Mouse (Mus musculus) midbrain, embryonic 14.5 days (tissue): ENCODE data around the gene Gabrb1. TPM values are rescaled to one million over a fixed set of nuclear protein-coding genes. Genes with fewer than 3 reads are reported as not detected.
"Not testable (repeated sequence)": the region's sequence is repeated elsewhere in the genome, so short reads cannot be mapped to it uniquely, and the experiment has no call there.

Experiments used
- ATAC-seq: fragments of 200-750 bp; cut with Nextera tagmentation; 2 replicates; pipeline ENCODE4 v1.8.0; 2017; ENCODE audit warnings: moderate number of reproducible peaks, moderate library complexity; ENCODE audit not compliant: low FRiP score, low TSS enrichment
- DNase-seq: peaks from one replicate; pipeline ENCODE4 v3.0.0-alpha.2; 2015
- H3K27ac ChIP-seq: fragments of 300-500 bp; sonication (generic); replicated peaks from 2 replicates; pipeline ENCODE4 v1.5.1; 2014; ENCODE audit warnings: mild to moderate bottlenecking, low read depth, low read length, moderate library complexity
- H3K27me3 ChIP-seq: fragments of 300-500 bp; sonication (generic); 2 replicates; pipeline ENCODE4 v1.6.1; 2014; ENCODE audit warnings: low read length, control low read depth, mixed read lengths; ENCODE audit not compliant: control insufficient read depth, insufficient read depth
- H3K36me3 ChIP-seq: fragments of 300-500 bp; sonication (generic); 2 replicates; pipeline ENCODE4 v1.6.1; 2014; ENCODE audit warnings: low read length, control low read depth; ENCODE audit not compliant: control insufficient read depth, insufficient read depth
- H3K4me1 ChIP-seq: fragments of 300-500 bp; sonication (generic); 2 replicates; pipeline ENCODE4 v1.6.1; 2014; ENCODE audit warnings: mild to moderate bottlenecking, antibody characterized with exemption, low read length, control low read depth; ENCODE audit not compliant: control insufficient read depth, insufficient read depth
- H3K4me2 ChIP-seq: fragments of 300-500 bp; sonication (generic); 2 replicates; pipeline ENCODE4 v1.6.1; 2014; ENCODE audit warnings: mild to moderate bottlenecking, low read length, moderate library complexity
- H3K4me3 ChIP-seq: fragments of 300-500 bp; sonication (generic); replicated peaks from 2 replicates; pipeline ENCODE4 v1.5.1; 2014; ENCODE audit warnings: low read depth, low read length
- H3K9ac ChIP-seq: fragments of 300-500 bp; sonication (generic); replicated peaks from 2 replicates; pipeline ENCODE4 v1.6.1; 2014; ENCODE audit warnings: mild to moderate bottlenecking, low read length, moderate library complexity
- H3K9me3 ChIP-seq: fragments of 300-500 bp; sonication (generic); 2 replicates; pipeline ENCODE4 v1.6.1; 2016; ENCODE audit warnings: low read length, control low read depth, mixed read lengths; ENCODE audit not compliant: control insufficient read depth
- WGBS: fragments of 180-500 bp; shearing (Covaris S2); extraction: QIAGEN DNeasy Blood & Tissue Kit; methylation state at CpG from one replicate; pipeline ENCODE4 v1.1.7; 2014; 5-methylcytosine and 5-hydroxymethylcytosine counted together
- polyA plus RNA-seq: library from polyadenylated mRNA; unstranded; fragments of >200 nt; fragmentation: Nextera tagmentation; extraction: Ambion mirVana; gene quantifications from 2 replicates; pipeline ENCODE4 v1.2.1, GENCODE M21; 2014

The Gabrb1 gene
- polyA plus RNA-seq, 1 experiment from 2014 or later: 18.8 TPM

DNA sequence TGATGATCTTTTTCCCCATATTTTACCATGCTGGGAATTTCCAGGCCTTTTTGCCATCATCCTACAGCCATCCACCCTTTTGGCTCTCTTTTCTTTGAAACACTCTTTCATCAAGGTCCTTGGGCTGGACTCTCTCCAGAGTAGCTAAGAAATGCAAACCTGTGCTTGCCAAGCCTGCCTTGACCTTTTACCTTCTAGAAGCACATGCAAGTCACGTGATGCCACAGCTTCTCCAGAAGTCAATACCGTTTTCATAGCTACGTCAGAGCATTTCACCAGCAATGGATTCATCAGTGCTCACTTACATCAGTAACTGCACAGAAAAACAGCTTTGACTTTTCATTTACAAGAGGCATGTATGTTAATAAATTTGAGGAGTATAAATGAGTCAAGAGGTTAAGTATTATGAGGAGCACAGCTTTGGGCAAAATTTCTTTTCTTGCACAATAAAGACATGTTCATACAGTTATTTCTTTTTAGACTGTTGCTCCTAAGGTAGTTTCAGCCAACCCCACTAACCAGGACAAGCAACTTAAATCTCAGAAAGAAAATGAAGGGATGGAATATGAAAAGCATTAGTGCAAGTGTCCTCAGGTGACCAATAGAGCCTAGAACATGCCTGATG is 346.0 kb downstream of the Gabrb1 start:
- no peak overlapping the region for H3K4me3 ChIP-seq
- H3K4me1 ChIP-seq: no peaks in the 10 kb centered on the region
- H3K9ac ChIP-seq: no peak overlapping the region
- 82% methylated on average over 3 of the region's 3 CpGs for WGBS
- no peak for DNase-seq
- no peak for ATAC-seq
- H3K27ac ChIP-seq: no peak overlapping the region
- H3K9me3 ChIP-seq: no peaks in the 10 kb centered on the region
- no peak overlapping the region for H3K4me2 ChIP-seq
- H3K27me3 ChIP-seq: no peaks in the 10 kb centered on the region
- H3K36me3 ChIP-seq: no peaks in the 10 kb centered on the region

DNA sequence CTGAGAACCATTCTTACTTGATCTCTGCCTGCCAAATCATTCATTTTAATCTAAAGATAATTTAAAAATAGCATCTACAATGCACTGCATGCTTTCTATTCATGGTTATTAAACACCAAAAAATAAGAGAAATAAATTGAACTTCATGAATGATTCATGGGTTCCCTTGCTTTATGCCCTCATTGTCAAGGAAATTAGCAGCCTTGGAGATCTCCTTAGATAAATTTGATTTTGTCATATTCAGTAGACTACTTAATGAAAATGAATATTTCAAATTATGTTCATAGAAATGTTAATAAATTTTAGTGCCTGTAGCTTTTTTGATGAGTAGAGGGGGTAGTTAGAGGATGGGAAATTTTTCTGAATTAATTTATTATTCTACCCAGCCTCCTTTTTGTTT is 379.0 kb downstream of the Gabrb1 start:
- Histone ChIP-seq H3K9ac (no peak overlapping the region), H3K4me1 (no peaks in the 10 kb centered on the region), H3K9me3 (no peaks in the 10 kb centered on the region), H3K4me3 (no peak overlapping the region), H3K36me3 (no peaks in the 10 kb centered on the region), H3K27ac (no peak overlapping the region), H3K27me3 (no peaks in the 10 kb centered on the region), H3K4me2 (no peak overlapping the region)
- peak; percentile 18 for DNase-seq
- no peak for ATAC-seq

DNA sequence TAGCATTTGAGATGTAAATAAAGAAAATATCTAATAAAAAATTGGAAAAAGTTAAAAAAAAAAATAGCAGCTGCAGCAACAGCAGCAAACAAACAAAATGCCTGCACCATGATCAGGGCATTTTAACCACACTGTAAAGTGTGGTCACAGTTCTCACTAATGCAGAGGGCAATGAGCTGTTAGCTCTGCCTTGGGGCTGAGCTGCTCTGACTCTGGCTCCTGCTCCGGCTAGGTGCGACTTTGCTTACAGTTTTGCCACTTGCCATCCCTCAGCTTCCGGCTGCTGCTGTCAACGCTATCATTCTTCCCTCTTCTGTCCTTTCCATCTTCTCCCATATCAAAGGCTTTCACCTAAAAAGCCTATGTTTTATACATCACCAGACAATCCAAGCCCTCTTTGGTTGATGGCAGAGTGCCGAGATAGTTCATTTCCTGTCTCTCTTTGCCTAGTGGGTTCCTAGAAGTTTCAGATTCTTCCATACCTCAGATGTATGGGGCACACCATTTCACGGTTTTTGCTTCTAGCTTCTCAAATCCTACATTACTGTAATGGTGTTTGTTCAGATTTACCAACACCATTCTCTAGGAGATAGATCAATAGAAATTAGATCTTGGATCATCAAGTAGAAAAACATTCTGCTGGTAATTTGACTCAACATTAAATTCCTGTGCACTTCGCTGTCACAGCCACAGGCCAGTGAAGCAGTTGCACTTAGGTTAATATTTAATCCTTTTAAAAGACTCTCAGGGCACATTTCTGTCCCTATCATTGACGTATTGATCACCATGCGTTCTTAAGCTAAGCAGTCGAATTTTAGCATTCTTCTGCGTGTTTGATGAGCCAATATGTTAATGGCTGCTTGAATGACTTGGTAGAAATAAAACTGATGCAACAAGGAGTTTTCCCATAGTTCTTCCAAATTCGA is 385.6 kb downstream of the Gabrb1 start:
- no peaks in the 10 kb centered on the region for H3K27me3 ChIP-seq
- no peaks in the 10 kb centered on the region for H3K4me1 ChIP-seq
- H3K36me3 ChIP-seq: no peaks in the 10 kb centered on the region
- DNase-seq (no peak), ATAC-seq (no peak)
- H3K9me3 ChIP-seq: no peaks in the 10 kb centered on the region
- no peak overlapping the region for H3K27ac ChIP-seq
- no peak overlapping the region for H3K4me2 ChIP-seq
- H3K4me3 ChIP-seq: no peak overlapping the region
- H3K9ac ChIP-seq: no peak overlapping the region
- 86% methylated on average over 12 of the region's 12 CpGs for WGBS

DNA sequence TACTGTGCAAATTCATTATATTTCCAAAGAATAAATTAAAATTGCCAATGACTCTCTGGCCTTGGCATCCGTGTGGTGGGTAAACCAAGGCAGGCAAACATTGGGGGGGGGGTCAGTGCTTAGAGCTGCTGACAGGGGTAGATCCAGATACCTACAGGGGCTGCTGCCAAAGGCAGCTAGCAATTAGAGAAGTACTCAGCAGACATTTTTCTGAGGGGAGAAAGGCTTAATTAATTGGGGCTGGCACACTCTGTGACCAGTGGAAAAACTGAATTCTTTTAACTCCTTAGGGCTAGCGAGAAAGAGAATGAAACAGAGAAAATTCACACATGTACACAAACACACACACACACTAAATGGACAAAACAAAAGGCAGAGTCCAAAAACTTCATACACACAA is 388.3 kb downstream of the Gabrb1 start:
- 81% methylated on average over 2 of the region's 2 CpGs for WGBS
- no peaks in the 10 kb centered on the region for H3K27me3 ChIP-seq

DNA sequence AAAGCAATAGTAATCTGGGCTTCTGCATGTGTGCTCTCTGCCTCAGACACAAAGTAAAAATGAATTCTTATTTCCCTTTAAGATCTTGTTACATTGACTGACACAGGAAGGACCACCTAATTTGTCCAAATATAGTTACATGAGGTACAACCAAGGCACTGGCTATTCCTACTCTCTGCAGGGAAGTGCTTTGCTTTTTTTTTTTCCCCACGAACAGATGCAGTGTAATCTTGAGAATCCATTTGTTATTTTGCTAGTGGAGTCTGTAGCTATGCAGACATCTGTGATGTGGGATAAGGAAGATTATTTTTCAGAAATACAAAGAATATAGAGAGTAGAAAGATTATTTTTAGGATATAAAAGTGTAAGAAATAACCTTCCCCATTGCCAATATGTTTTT is 406.2 kb downstream of the Gabrb1 start:
- H3K4me1 ChIP-seq: no peaks in the 10 kb centered on the region
- no peak overlapping the region for H3K4me2 ChIP-seq
- H3K9me3 ChIP-seq: no peaks in the 10 kb centered on the region
- ATAC-seq (no peak), DNase-seq (no peak)
- H3K27me3 ChIP-seq: no peaks in the 10 kb centered on the region
- H3K9ac ChIP-seq: no peak overlapping the region
- no peak overlapping the region for H3K27ac ChIP-seq
- 65% methylated on average over 1 of the region's 1 CpGs for WGBS
- H3K4me3 ChIP-seq: no peak overlapping the region
- H3K36me3 ChIP-seq: no peaks in the 10 kb centered on the region

More for the DNA sequence above, 388.3 kb downstream of the Gabrb1 start:
- Histone ChIP-seq H3K36me3 (no peaks in the 10 kb centered on the region), H3K9me3 (no peaks in the 10 kb centered on the region), H3K4me3 (no peak overlapping the region), H3K4me2 (no peak overlapping the region), H3K9ac (no peak overlapping the region), H3K27ac (no peak overlapping the region), H3K4me1 (no peaks in the 10 kb centered on the region)
- ATAC-seq (no peak), DNase-seq (no peak)

DNA sequence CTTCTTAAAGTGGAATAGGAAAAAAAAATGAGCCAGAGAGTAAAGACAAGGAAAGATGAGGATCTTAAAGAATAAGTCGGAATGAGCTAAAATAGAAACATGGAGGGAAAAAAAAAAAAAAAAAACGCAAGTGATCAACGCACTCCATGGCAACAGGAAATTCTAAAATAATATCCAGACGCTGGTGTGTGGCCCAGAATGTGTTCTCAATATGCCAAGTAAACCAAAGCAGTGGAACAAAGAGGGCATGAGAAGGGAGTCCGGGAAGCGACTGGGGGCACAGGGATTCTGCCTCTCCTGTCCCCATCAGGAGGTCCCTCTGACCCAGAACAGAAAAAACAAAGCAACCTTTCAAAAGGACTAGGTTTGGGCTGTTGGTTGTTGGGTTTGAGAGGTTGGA is 410.9 kb downstream of the Gabrb1 start:
- no peak overlapping the region for H3K4me3 ChIP-seq
- H3K4me1 ChIP-seq: no peaks in the 10 kb centered on the region
- H3K9ac ChIP-seq: no peak overlapping the region
- no peaks in the 10 kb centered on the region for H3K9me3 ChIP-seq
- no peaks in the 10 kb centered on the region for H3K27me3 ChIP-seq
- no peaks in the 10 kb centered on the region for H3K36me3 ChIP-seq
- no peak overlapping the region for H3K27ac ChIP-seq
- H3K4me2 ChIP-seq: no peak overlapping the region
- ATAC-seq: no peak
- DNase-seq: no peak
- WGBS: 66% methylated on average over 6 of the region's 6 CpGs

DNA sequence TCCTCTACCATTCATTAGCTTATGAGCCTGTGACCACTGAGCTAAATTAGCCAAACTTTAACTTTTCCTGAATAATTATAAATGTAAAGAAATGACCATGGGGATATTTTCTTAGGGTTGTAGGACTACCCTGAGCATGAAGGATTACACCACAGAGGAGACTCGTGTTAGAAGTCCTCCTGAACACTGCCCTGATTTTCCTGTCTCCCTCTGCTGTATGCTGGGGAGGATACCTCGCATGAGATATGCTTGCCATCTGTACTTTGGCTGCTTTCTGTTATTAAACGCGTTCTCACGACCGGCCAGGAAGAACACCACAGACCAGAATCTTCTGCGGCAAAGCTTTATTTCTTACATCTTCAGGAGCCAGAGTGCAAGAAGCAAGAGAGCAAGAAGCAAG is 411.5 kb downstream of the Gabrb1 start:
- not testable (repeated sequence) for H3K4me3 ChIP-seq, H3K27me3 ChIP-seq, H3K9me3 ChIP-seq, H3K4me2 ChIP-seq, H3K27ac ChIP-seq, DNase-seq, H3K9ac ChIP-seq, H3K4me1 ChIP-seq, ATAC-seq, H3K36me3 ChIP-seq
- 92% methylated on average over 7 of the region's 7 CpGs for WGBS

DNA sequence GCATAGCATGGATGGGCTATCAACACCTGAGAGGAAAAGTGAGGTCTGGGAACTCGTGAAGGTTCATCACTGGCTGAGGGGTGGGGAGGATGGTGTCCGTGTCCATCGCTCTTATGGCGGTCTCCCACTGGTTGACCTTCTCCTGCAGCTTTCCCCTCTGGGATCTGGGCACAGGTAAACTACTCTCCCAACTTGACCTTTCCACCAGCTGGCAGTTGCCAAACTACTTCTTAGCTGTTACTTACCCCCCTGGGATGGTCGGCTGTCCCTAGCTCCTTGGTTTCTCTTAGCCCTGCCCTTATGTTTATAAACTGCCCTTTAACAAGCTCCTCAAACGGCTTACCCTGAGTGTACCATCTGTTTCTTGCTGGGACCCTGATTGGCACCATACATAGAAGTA is 418.9 kb downstream of the Gabrb1 start:
- DNase-seq (no peak), ATAC-seq (no peak)
- no peak overlapping the region for H3K4me2 ChIP-seq
- no peaks in the 10 kb centered on the region for H3K36me3 ChIP-seq
- H3K9ac ChIP-seq: no peak overlapping the region
- no peaks in the 10 kb centered on the region for H3K27me3 ChIP-seq
- H3K4me1 ChIP-seq: no peaks in the 10 kb centered on the region
- H3K4me3 ChIP-seq: no peak overlapping the region
- H3K9me3 ChIP-seq: no peaks in the 10 kb centered on the region
- WGBS: 91% methylated on average over 6 of the region's 6 CpGs
- H3K27ac ChIP-seq: no peak overlapping the region

DNA sequence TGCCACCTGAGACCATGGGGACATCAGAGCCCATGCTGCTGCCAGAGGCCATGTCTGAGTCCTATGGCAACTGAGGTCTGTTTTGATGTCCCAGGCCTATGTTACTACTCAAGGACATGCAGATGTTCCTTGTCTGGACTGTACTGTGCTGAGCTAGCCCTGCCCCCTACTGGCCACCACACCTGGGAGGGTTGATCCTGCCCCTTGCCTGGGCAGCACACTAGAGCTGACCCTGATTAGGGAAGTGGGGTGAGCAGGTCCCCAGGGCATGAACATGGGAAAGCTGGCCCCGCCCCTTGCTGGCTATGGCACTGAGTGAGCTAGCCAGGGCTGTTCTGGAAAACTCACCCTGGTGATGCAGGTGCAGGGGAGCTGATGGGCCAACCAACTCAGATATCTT is 428.6 kb downstream of the Gabrb1 start:
- H3K36me3 ChIP-seq: no peaks in the 10 kb centered on the region
- peak; percentile 57 for ATAC-seq
- WGBS: 100% methylated on average over 1 of the region's 1 CpGs
- H3K4me3 ChIP-seq: no peak overlapping the region
- H3K9ac ChIP-seq: no peak overlapping the region
- H3K27ac ChIP-seq: no peak overlapping the region
- no peak for DNase-seq
- no peaks in the 10 kb centered on the region for H3K9me3 ChIP-seq
- no peak overlapping the region for H3K4me2 ChIP-seq
- H3K4me1 ChIP-seq: no peaks in the 10 kb centered on the region
- no peaks in the 10 kb centered on the region for H3K27me3 ChIP-seq
